Mouse (Mus musculus) CH12.LX (cell line): ENCODE data around the gene Gad1.

Source experiments
- BHLHE40 ChIP-seq: IDR thresholded peaks from 2 replicates; pipeline ENCODE4 v1.6.1; 2011; ENCODE audit warnings: mild to moderate bottlenecking, low read depth, low read length, improper control_type of control experiment
- CTCF ChIP-seq, 2 experiments: IDR thresholded peaks in 1 of 2; conservative IDR thresholded peaks in 1 of 2; 2 replicates each; pipeline ENCODE4 v1.5.1; 2011 to 2012; ENCODE audit warnings: low read depth in 2 of 2, low read length in 2 of 2, improper control_type of control experiment in 1 of 2, inconsistent platforms in 1 of 2, mild to moderate bottlenecking in 1 of 2, moderate library complexity in 1 of 2
- E2F4 ChIP-seq: IDR thresholded peaks from 2 replicates; pipeline ENCODE4 v1.6.1; 2011; ENCODE audit warnings: low read depth, low read length, improper control_type of control experiment; ENCODE audit not compliant: insufficient replicate concordance
- GABPA ChIP-seq: IDR thresholded peaks from 2 replicates; pipeline ENCODE4 v1.6.1; 2012; ENCODE audit warnings: low read depth, low read length, improper control_type of control experiment, inconsistent platforms; ENCODE audit not compliant: insufficient replicate concordance
- JUN ChIP-seq: IDR thresholded peaks from 2 replicates; pipeline ENCODE4 v1.6.1; 2011; ENCODE audit warnings: low read depth, mild to moderate bottlenecking, low read length, improper control_type of control experiment, moderate library complexity; ENCODE audit not compliant: insufficient read depth
- POLR2A ChIP-seq: IDR thresholded peaks from 2 replicates; pipeline ENCODE4 v1.6.1; 2011; ENCODE audit warnings: low read depth, mild to moderate bottlenecking, improper control_type of control experiment, low read length

GRCm38 (mm10) chr2:70634028-70634690 lies 81.3 kb downstream of the Gad1 start:
- no peak for TF ChIP-seq E2F4
- no peak for TF ChIP-seq POLR2A
- no peak for TF ChIP-seq GABPA
- TF ChIP-seq JUN = no peak
- no peak for TF ChIP-seq CTCF (conservative IDR thresholded peaks at IDR 0.05 in 1 of 2, IDR thresholded peaks at IDR 0.05 in 1 of 2; ENCODE audit: low read depth in 2 of 2, low read length in 2 of 2)
- TF ChIP-seq BHLHE40 = no peak
